Mouse (Mus musculus): ENCODE measurements around the gene Fam209. TPM values are rescaled to one million over a fixed set of nuclear protein-coding genes. Genes with fewer than 3 reads are reported as not detected.
A peak's percentile ranks its signal among the peaks of the same experiment; 100 is the strongest.

Fam209 gene
- polyA plus RNA-seq, 1 experiment = not detected

DNA sequence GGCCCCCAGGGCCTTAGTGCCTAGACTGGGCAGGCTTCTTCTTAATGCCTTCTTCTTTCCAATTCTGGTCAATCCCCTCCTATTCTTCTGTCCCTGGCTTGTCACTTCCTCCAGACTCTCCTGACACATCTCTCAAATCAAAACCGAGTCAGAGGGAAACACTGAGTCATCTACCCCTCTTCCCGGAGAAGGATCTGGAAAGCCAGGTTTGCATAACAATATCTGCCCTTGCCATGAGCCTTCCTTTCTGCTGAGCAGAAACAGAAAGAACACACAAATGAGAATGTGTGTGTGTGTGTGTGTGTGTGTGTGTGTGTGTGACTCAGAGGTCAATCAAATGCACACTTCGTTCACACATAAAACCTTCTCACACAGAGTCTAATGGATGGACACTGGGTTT, 26.5 kb downstream of the Fam209 start:
- TF ChIP-seq POLR2A (IDR thresholded peaks at IDR 0.05; ENCODE audit: low read depth, low read length) (no peak), CTCF (IDR thresholded peaks at IDR 0.05; ENCODE audit: borderline replicate concordance, insufficient read depth, low read length) (no peak)

GRCm38 (mm10) chr2:172500752-172501316, 28.5 kb downstream of the Fam209 start:
- Histone ChIP-seq H3K4me3 (ENCODE audit: insufficient read depth, low read length) (no peak overlapping the region), H3K27ac (ENCODE audit: insufficient read depth, low read length) (no peak overlapping the region), H3K4me1 (ENCODE audit: control insufficient read depth, insufficient read depth, low read length) (no peaks in the 10 kb centered on the region)
- TF ChIP-seq POLR2A (IDR thresholded peaks at IDR 0.05; ENCODE audit: low read depth, low read length) (no peak), CTCF (IDR thresholded peaks at IDR 0.05; ENCODE audit: borderline replicate concordance, insufficient read depth, low read length) (no peak)

More for the DNA sequence above, 26.5 kb downstream of the Fam209 start:
- no peaks in the 10 kb centered on the region for H3K4me1 ChIP-seq (ENCODE audit: control insufficient read depth, insufficient read depth, low read length)
- H3K4me3 ChIP-seq (ENCODE audit: insufficient read depth, low read length) = no peak overlapping the region
- no peak overlapping the region for H3K27ac ChIP-seq (ENCODE audit: insufficient read depth, low read length)

- H3K4me1 ChIP-seq (ENCODE audit: control insufficient read depth, insufficient read depth, low read length) = no peaks in the 10 kb centered on the region
- no peak overlapping the region for H3K27ac ChIP-seq (ENCODE audit: insufficient read depth, low read length)
- no peak overlapping the region for H3K4me3 ChIP-seq (ENCODE audit: insufficient read depth, low read length)
- no peak for TF ChIP-seq POLR2A (IDR thresholded peaks at IDR 0.05; ENCODE audit: low read depth, low read length)
- peak; percentile 63; the same call in 1 of the 2 replicates for TF ChIP-seq CTCF (IDR thresholded peaks at IDR 0.05; ENCODE audit: borderline replicate concordance, insufficient read depth, low read length)
Measured at GRCm38 (mm10) chr2:172501341-172501740, 29.0 kb downstream of the Fam209 start.

GRCm38 (mm10) chr2:172502168-172502567, 29.8 kb downstream of the Fam209 start:
- Histone ChIP-seq H3K4me3 (ENCODE audit: insufficient read depth, low read length) (no peak overlapping the region), H3K27ac (ENCODE audit: insufficient read depth, low read length) (no peak overlapping the region), H3K4me1 (ENCODE audit: control insufficient read depth, insufficient read depth, low read length) (no peaks in the 10 kb centered on the region)
- TF ChIP-seq CTCF (IDR thresholded peaks at IDR 0.05; ENCODE audit: borderline replicate concordance, insufficient read depth, low read length) (no peak), POLR2A (IDR thresholded peaks at IDR 0.05; ENCODE audit: low read depth, low read length) (no peak)

DNA sequence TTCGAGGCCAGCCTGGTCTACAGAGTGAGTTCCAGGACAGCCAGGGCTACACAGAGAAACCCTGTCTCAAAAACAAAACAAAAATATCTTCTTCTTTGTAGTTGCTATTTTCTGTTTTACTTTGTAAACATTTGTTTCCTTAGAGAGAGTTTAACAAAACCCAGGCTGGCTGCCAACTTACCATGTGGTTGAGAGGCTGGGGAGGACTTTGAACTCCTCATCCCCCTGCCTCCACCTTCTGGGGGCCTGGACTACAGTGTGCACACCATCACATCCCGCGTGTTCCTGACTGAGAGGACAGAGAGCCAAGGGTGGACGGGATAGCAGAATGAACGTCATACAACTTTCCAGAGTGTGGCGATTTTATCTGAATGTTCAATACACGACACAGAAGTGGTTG, 33.8 kb downstream of the Fam209 start:
- Histone ChIP-seq H3K4me1 (ENCODE audit: control insufficient read depth, insufficient read depth, low read length) (no peaks in the 10 kb centered on the region), H3K4me3 (ENCODE audit: insufficient read depth, low read length) (no peak overlapping the region), H3K27ac (ENCODE audit: insufficient read depth, low read length) (no peak overlapping the region)
- no peak for TF ChIP-seq CTCF (IDR thresholded peaks at IDR 0.05; ENCODE audit: borderline replicate concordance, insufficient read depth, low read length)
- no peak for TF ChIP-seq POLR2A (IDR thresholded peaks at IDR 0.05; ENCODE audit: low read depth, low read length)

GRCm38 (mm10) chr2:172510056-172510712, 37.9 kb downstream of the Fam209 start:
- TF ChIP-seq POLR2A (IDR thresholded peaks at IDR 0.05; ENCODE audit: low read depth, low read length) (no peak), CTCF (IDR thresholded peaks at IDR 0.05; ENCODE audit: borderline replicate concordance, insufficient read depth, low read length) (no peak)
- Histone ChIP-seq H3K4me3 (ENCODE audit: insufficient read depth, low read length) (no peak overlapping the region), H3K4me1 (ENCODE audit: control insufficient read depth, insufficient read depth, low read length) (no peaks in the 10 kb centered on the region), H3K27ac (ENCODE audit: insufficient read depth, low read length) (no peak overlapping the region)

GRCm38 (mm10) chr2:172510899-172511298, 38.6 kb downstream of the Fam209 start:
- Histone ChIP-seq H3K27ac (ENCODE audit: insufficient read depth, low read length) (no peak overlapping the region), H3K4me3 (ENCODE audit: insufficient read depth, low read length) (no peak overlapping the region), H3K4me1 (ENCODE audit: control insufficient read depth, insufficient read depth, low read length) (no peaks in the 10 kb centered on the region)
- TF ChIP-seq CTCF (IDR thresholded peaks at IDR 0.05; ENCODE audit: borderline replicate concordance, insufficient read depth, low read length) (no peak), POLR2A (IDR thresholded peaks at IDR 0.05; ENCODE audit: low read depth, low read length) (no peak)

DNA sequence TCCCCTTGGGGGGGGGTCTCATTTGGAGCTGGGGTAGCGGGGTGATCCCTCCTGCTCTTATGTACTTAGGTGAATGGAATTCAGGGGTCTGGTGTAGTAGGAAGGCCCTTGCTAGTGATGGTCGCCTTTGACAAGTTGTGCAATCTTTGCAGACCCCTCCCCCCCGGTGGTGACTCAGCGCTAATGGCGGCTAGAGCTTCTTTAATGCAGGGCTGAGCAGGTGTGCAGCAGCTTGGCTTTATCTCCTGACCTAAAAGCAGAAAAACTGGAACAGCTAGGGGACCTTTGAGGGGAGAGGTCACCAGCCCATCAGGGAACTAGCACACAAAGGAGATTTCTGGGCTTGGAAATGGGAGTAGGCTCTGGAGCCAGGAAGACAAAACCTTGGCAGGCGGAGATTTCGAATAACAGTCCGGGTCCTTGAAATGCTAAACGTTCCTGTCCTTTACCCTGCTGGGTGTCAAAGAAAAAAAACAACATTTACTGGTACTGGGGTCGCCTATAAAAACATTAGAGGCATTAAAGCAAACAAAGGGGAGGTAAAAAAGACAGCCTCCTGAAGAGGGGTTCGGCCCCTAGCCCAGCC, 44.2 kb downstream of the Fam209 start:
- H3K27ac ChIP-seq (ENCODE audit: insufficient read depth, low read length) = no peak overlapping the region
- TF ChIP-seq CTCF (IDR thresholded peaks at IDR 0.05; ENCODE audit: borderline replicate concordance, insufficient read depth, low read length) (no peak), POLR2A (IDR thresholded peaks at IDR 0.05; ENCODE audit: low read depth, low read length) (no peak)
- H3K4me3 ChIP-seq (ENCODE audit: insufficient read depth, low read length) = no peak overlapping the region
- no peaks in the 10 kb centered on the region for H3K4me1 ChIP-seq (ENCODE audit: control insufficient read depth, insufficient read depth, low read length)

GRCm38 (mm10) chr2:172520616-172521371, 48.5 kb downstream of the Fam209 start:
- no peak for TF ChIP-seq CTCF (IDR thresholded peaks at IDR 0.05; ENCODE audit: borderline replicate concordance, insufficient read depth, low read length)
- TF ChIP-seq POLR2A (IDR thresholded peaks at IDR 0.05; ENCODE audit: low read depth, low read length) = no peak

More at GRCm38 (mm10) chr2:172520616-172521371, 48.5 kb downstream of the Fam209 start:
- Histone ChIP-seq H3K27ac (ENCODE audit: insufficient read depth, low read length) (no peak overlapping the region), H3K4me1 (ENCODE audit: control insufficient read depth, insufficient read depth, low read length) (peaks cover 2% of the 10 kb centered on the region; the same call in 1 of the 2 replicates), H3K4me3 (ENCODE audit: insufficient read depth, low read length) (no peak overlapping the region)

Data from embryonic fibroblast, embryonic 13.5 days (primary cell).